Mouse (Mus musculus): ENCODE measurements around the gene Epgn. TPM values are rescaled to one million over a fixed set of nuclear protein-coding genes. Genes with fewer than 3 reads are reported as not detected.

Epgn gene
- total RNA-seq (2021): not detected
- long read RNA-seq, experiment 1: 0 reads
- long read RNA-seq, experiment 2: 0 reads

- DNase-seq: no peak
Observed at GRCm38 (mm10) chr5:91027164-91027563, at the start of gene Epgn. TSS of gene Epgn (plus strand) at chr5:91027464.

GRCm38 (mm10) chr5:90980297-90980696, 47.0 kb upstream of the Epgn start:
- no peak for DNase-seq

GRCm38 (mm10) chr5:90987605-90988004, 39.7 kb upstream of the Epgn start:
- no peak for DNase-seq

- no peak for DNase-seq
Observed at GRCm38 (mm10) chr5:90988149-90988548, 39.1 kb upstream of the Epgn start.

GRCm38 (mm10) chr5:90988592-90988991, 38.7 kb upstream of the Epgn start:
- no peak for DNase-seq

GRCm38 (mm10) chr5:90999942-91000341, 27.3 kb upstream of the Epgn start:
- no peak for DNase-seq

GRCm38 (mm10) chr5:91015216-91015615, 12.0 kb upstream of the Epgn start:
- DNase-seq: no peak

- no peak for DNase-seq
Observed at GRCm38 (mm10) chr5:91023114-91023513, 4.2 kb upstream of the Epgn start.

GRCm38 (mm10) chr5:91027840-91028239, 576 bp downstream of the Epgn start:
- no peak for DNase-seq

- DNase-seq: no peak
Observed at GRCm38 (mm10) chr5:91030629-91031028, 3.4 kb downstream of the Epgn start.

- no peak for DNase-seq
Observed at GRCm38 (mm10) chr5:91035341-91035740, 8.1 kb downstream of the Epgn start.

GRCm38 (mm10) chr5:91036628-91037027, 9.4 kb downstream of the Epgn start:
- peak; percentile 51 for DNase-seq

GRCm38 (mm10) chr5:91037756-91038155, 10.5 kb downstream of the Epgn start:
- no peak for DNase-seq

- DNase-seq: peak; percentile 14
Observed at GRCm38 (mm10) chr5:91038547-91038946, 11.3 kb downstream of the Epgn start.

- DNase-seq: no peak
Observed at GRCm38 (mm10) chr5:91038963-91039362, 11.7 kb downstream of the Epgn start.

GRCm38 (mm10) chr5:91047987-91048386, 20.7 kb downstream of the Epgn start:
- no peak for DNase-seq

GRCm38 (mm10) chr5:91048397-91048796, 21.1 kb downstream of the Epgn start:
- no peak for DNase-seq

- no peak for DNase-seq
Observed at GRCm38 (mm10) chr5:91072340-91072739, 45.1 kb downstream of the Epgn start.

GRCm38 (mm10) chr5:91073626-91074025, 46.4 kb downstream of the Epgn start:
- DNase-seq: no peak

- no peak for DNase-seq
Observed at GRCm38 (mm10) chr5:91074026-91074425, 46.8 kb downstream of the Epgn start.

- no peak for DNase-seq
Observed at GRCm38 (mm10) chr5:91074450-91074950, 47.2 kb downstream of the Epgn start, which contains the start of gene Ereg. TSS of gene Ereg (plus strand) at chr5:91074622.

- DNase-seq: no peak
Observed at GRCm38 (mm10) chr5:91075021-91075420, 47.8 kb downstream of the Epgn start.

GRCm38 (mm10) chr5:91083016-91083415, 55.8 kb downstream of the Epgn start:
- DNase-seq: no peak

All from adrenal gland, postnatal 10 days (tissue).